Mouse (Mus musculus) liver, embryonic 14.5 days (tissue): ENCODE measurements around the gene 1810037I17Rik.

Source experiments
- CTCF ChIP-seq: IDR thresholded peaks from 2 replicates; pipeline ENCODE4 v1.5.1; 2016; ENCODE audit warnings: antibody characterized with exemption, low read depth, control low read depth
- EP300 ChIP-seq: IDR thresholded peaks from 2 replicates; pipeline ENCODE4 v1.6.1; 2016; ENCODE audit warnings: antibody characterized with exemption, low read depth

- no peak for TF ChIP-seq CTCF
- no peak for TF ChIP-seq EP300
Observed at GRCm38 (mm10) chr3:122974833-122975232, 50.8 kb downstream of the 1810037I17Rik start.
